Mouse (Mus musculus) urinary bladder, postnatal 14 days (tissue): ENCODE results near the gene Olfr198.
"Not testable (repeated sequence)": the region's sequence is repeated elsewhere in the genome, so short reads cannot be mapped to it uniquely, and the experiment has no call there.

Experiments used
- DNase-seq: peaks from one replicate; pipeline ENCODE4 v3.0.0; 2021; ENCODE audit warnings: low spot score

Gene Olfr198

GRCm38 (mm10) chr16:59203433-59203832 is at the start of gene Olfr198:
Gene Olfr198, minus strand, starts transcription at chr16:59203533.
- DNase-seq, result not testable (repeated sequence)

- DNase-seq, result no peak
These were observed 46.4 kb upstream of the Olfr198 start for GRCm38 (mm10) chr16:59249684-59250083.

- not testable (repeated sequence) for DNase-seq
These were observed 16.3 kb upstream of the Olfr198 start, which contains the start of gene Olfr199 for GRCm38 (mm10) chr16:59219667-59220066. Gene Olfr199, minus strand, starts transcription at chr16:59219767.

GRCm38 (mm10) chr16:59217861-59218260 is 14.5 kb upstream of the Olfr198 start:
- DNase-seq, result not testable (repeated sequence)

GRCm38 (mm10) chr16:59170354-59170753 is 33.0 kb downstream of the Olfr198 start, which contains the start of gene Olfr196:
Gene Olfr196, minus strand, starts transcription at chr16:59170454.
- no peak for DNase-seq

- no peak for DNase-seq
These were observed 51.3 kb downstream of the Olfr198 start for GRCm38 (mm10) chr16:59151996-59152395.
